Mouse (Mus musculus): ENCODE data around the gene Isyna1.

Gene Isyna1

GRCm38 (mm10) chr8:70593961-70594609, at the start of gene Isyna1:
Isyna1 (plus strand) TSS chr8:70594373.
- in situ Hi-C loops (cut with MboI, MseI), result no loop called here

GRCm38 (mm10) chr8:70546412-70546811, 47.8 kb upstream of the Isyna1 start:
- in situ Hi-C loops (cut with MboI, MseI), result no loop called here

GRCm38 (mm10) chr8:70547762-70548161, 46.4 kb upstream of the Isyna1 start:
- in situ Hi-C loops (cut with MboI, MseI), result no loop called here

- in situ Hi-C loops (cut with MboI, MseI), result no loop called here
Observed at GRCm38 (mm10) chr8:70549412-70550184, 44.6 kb upstream of the Isyna1 start.

- in situ Hi-C loops (cut with MboI, MseI), result no loop called here
Observed at GRCm38 (mm10) chr8:70551558-70552161, 42.5 kb upstream of the Isyna1 start.

GRCm38 (mm10) chr8:70552836-70553235, 41.3 kb upstream of the Isyna1 start:
- in situ Hi-C loops (cut with MboI, MseI), result no loop called here

GRCm38 (mm10) chr8:70553740-70554139, 40.4 kb upstream of the Isyna1 start:
- in situ Hi-C loops (cut with MboI, MseI), result no loop called here

- in situ Hi-C loops (cut with MboI, MseI), result no loop called here
Observed at GRCm38 (mm10) chr8:70555079-70555747, 39.0 kb upstream of the Isyna1 start.

GRCm38 (mm10) chr8:70558334-70558733, 35.8 kb upstream of the Isyna1 start:
- in situ Hi-C loops (cut with MboI, MseI), result no loop called here

GRCm38 (mm10) chr8:70558983-70559382, 35.2 kb upstream of the Isyna1 start:
- in situ Hi-C loops (cut with MboI, MseI), result no loop called here

GRCm38 (mm10) chr8:70560096-70560495, 34.1 kb upstream of the Isyna1 start:
- in situ Hi-C loops (cut with MboI, MseI), result no loop called here

GRCm38 (mm10) chr8:70560564-70560963, 33.6 kb upstream of the Isyna1 start:
- in situ Hi-C loops (cut with MboI, MseI), result no loop called here

- in situ Hi-C loops (cut with MboI, MseI), result no loop called here
Observed at GRCm38 (mm10) chr8:70561357-70561756, 32.8 kb upstream of the Isyna1 start.

- in situ Hi-C loops (cut with MboI, MseI), result no loop called here
Observed at GRCm38 (mm10) chr8:70561809-70562535, 32.2 kb upstream of the Isyna1 start.

- in situ Hi-C loops (cut with MboI, MseI), result no loop called here
Observed at GRCm38 (mm10) chr8:70562802-70563201, 31.4 kb upstream of the Isyna1 start.

GRCm38 (mm10) chr8:70563763-70564387, 30.3 kb upstream of the Isyna1 start:
- in situ Hi-C loops (cut with MboI, MseI), result no loop called here

- in situ Hi-C loops (cut with MboI, MseI), result no loop called here
Observed at GRCm38 (mm10) chr8:70564696-70565235, 29.4 kb upstream of the Isyna1 start.

- in situ Hi-C loops (cut with MboI, MseI), result no loop called here
Observed at GRCm38 (mm10) chr8:70565561-70565960, 28.6 kb upstream of the Isyna1 start.

- in situ Hi-C loops (cut with MboI, MseI), result no loop called here
Observed at GRCm38 (mm10) chr8:70570360-70570759, 23.8 kb upstream of the Isyna1 start.

GRCm38 (mm10) chr8:70570990-70571389, 23.2 kb upstream of the Isyna1 start:
- in situ Hi-C loops (cut with MboI, MseI), result no loop called here

GRCm38 (mm10) chr8:70574302-70574701, 19.9 kb upstream of the Isyna1 start:
- in situ Hi-C loops (cut with MboI, MseI), result no loop called here
